Mouse (Mus musculus) intestine, embryonic 16.5 days (tissue): ENCODE results near the gene Gas1. TPM values are rescaled to one million over a fixed set of nuclear protein-coding genes. Genes with fewer than 3 reads are reported as not detected.

Source experiments
- ATAC-seq: fragments of 200-750 bp; cut with Nextera tagmentation; 2 replicates; pipeline ENCODE4 v1.8.0; 2017; ENCODE audit warnings: moderate TSS enrichment, moderate library complexity
- H3K27ac ChIP-seq: fragments of 300-500 bp; sonication (generic); 2 replicates; pipeline ENCODE4 v1.5.1; 2014; ENCODE audit warnings: mild to moderate bottlenecking, low read length
- H3K27me3 ChIP-seq: fragments of 300-500 bp; sonication (generic); replicated peaks from 2 replicates; pipeline ENCODE4 v1.6.1; 2014; ENCODE audit warnings: low read length, control low read depth, mixed read lengths; ENCODE audit not compliant: control insufficient read depth, insufficient read depth
- H3K36me3 ChIP-seq: fragments of 300-500 bp; sonication (generic); 2 replicates; pipeline ENCODE4 v1.6.1; 2014; ENCODE audit warnings: low read length, control low read depth; ENCODE audit not compliant: control insufficient read depth, insufficient read depth
- H3K4me1 ChIP-seq: fragments of 300-500 bp; sonication (generic); 2 replicates; pipeline ENCODE4 v1.6.1; 2014; ENCODE audit warnings: low read length, control low read depth, mixed read lengths; ENCODE audit not compliant: control insufficient read depth, insufficient read depth
- H3K4me2 ChIP-seq: fragments of 300-500 bp; sonication (generic); 2 replicates; pipeline ENCODE4 v1.6.1; 2014; ENCODE audit warnings: low read depth, low read length, control low read depth
- H3K4me3 ChIP-seq: fragments of 300-500 bp; sonication (generic); 2 replicates; pipeline ENCODE4 v1.5.1; 2014; ENCODE audit warnings: mild to moderate bottlenecking, low read length
- H3K9ac ChIP-seq: fragments of 300-500 bp; sonication (generic); 2 replicates; pipeline ENCODE4 v1.6.1; 2014; ENCODE audit warnings: low read depth, low read length
- H3K9me3 ChIP-seq: fragments of 300-500 bp; sonication (generic); 2 replicates; pipeline ENCODE4 v1.6.1; 2016; ENCODE audit warnings: low read length, control low read depth; ENCODE audit not compliant: control insufficient read depth
- WGBS: fragments of 180-500 bp; shearing (Covaris S2); extraction: QIAGEN DNeasy Blood & Tissue Kit; methylation state at CpG from one replicate; pipeline ENCODE4 v1.1.7; 2014; 5-methylcytosine and 5-hydroxymethylcytosine counted together
- polyA plus RNA-seq: library from polyadenylated mRNA; unstranded; fragments of >200 nt; fragmentation: Nextera tagmentation; extraction: Ambion mirVana; gene quantifications from 2 replicates; pipeline ENCODE4 v1.2.1, GENCODE M21; 2015

Gas1 gene
- polyA plus RNA-seq, 1 experiment from 2014 or later = 22.0 TPM

GRCm38 (mm10) chr13:60175490-60176135 lies 1.6 kb downstream of the Gas1 start:
- no peaks in the 10 kb centered on the region for H3K4me1 ChIP-seq
- no peak for ATAC-seq
- peak overlapping the region; percentile 96 for H3K27ac ChIP-seq
- H3K9ac ChIP-seq = peak overlapping the region; percentile 83
- H3K4me3 ChIP-seq = peak overlapping the region; percentile 70
- peak overlapping the region; percentile 94 for H3K4me2 ChIP-seq
- under 1% methylated on average over 59 of the region's 59 CpGs for WGBS
- peaks cover 13% of the 10 kb centered on the region for H3K27me3 ChIP-seq
- H3K9me3 ChIP-seq = no peaks in the 10 kb centered on the region
- no peaks in the 10 kb centered on the region for H3K36me3 ChIP-seq

- peak overlapping the region; percentile 96; the same call in 1 of the 2 replicates for H3K27ac ChIP-seq
- peak overlapping the region; percentile 94 for H3K4me2 ChIP-seq
- no peaks in the 10 kb centered on the region for H3K4me1 ChIP-seq
- H3K27me3 ChIP-seq = peaks cover 13% of the 10 kb centered on the region
- H3K4me3 ChIP-seq = peak overlapping the region; percentile 70
- H3K36me3 ChIP-seq = no peaks in the 10 kb centered on the region
- WGBS = 6% methylated on average over 7 of the region's 7 CpGs
- ATAC-seq = no peak
- H3K9me3 ChIP-seq = no peaks in the 10 kb centered on the region
- H3K9ac ChIP-seq = peak overlapping the region; percentile 83
Measured at GRCm38 (mm10) chr13:60174953-60175352, 2.2 kb downstream of the Gas1 start.

GRCm38 (mm10) chr13:60173591-60174524 lies 3.3 kb downstream of the Gas1 start:
- no peaks in the 10 kb centered on the region for H3K36me3 ChIP-seq
- H3K4me3 ChIP-seq = peak overlapping the region; percentile 40
- peaks cover 17% of the 10 kb centered on the region for H3K27me3 ChIP-seq
- peak overlapping the region; percentile 56 for H3K9ac ChIP-seq
- no peak for ATAC-seq
- no peaks in the 10 kb centered on the region for H3K4me1 ChIP-seq
- H3K27ac ChIP-seq = 0 out of 2 replicates have a peak overlapping the region, but pooled peaks have one; percentile 25
- peak overlapping the region; percentile 46 for H3K4me2 ChIP-seq
- no peaks in the 10 kb centered on the region for H3K9me3 ChIP-seq
- WGBS = 16% methylated on average over 12 of the region's 12 CpGs

GRCm38 (mm10) chr13:60173186-60173585 lies 4.0 kb downstream of the Gas1 start:
- no peak for ATAC-seq
- Histone ChIP-seq H3K27ac (no peak overlapping the region), H3K4me1 (no peaks in the 10 kb centered on the region), H3K27me3 (peaks cover 17% of the 10 kb centered on the region), H3K36me3 (no peaks in the 10 kb centered on the region), H3K4me2 (no peak overlapping the region), H3K9me3 (no peaks in the 10 kb centered on the region), H3K9ac (no peak overlapping the region), H3K4me3 (no peak overlapping the region)
- 4% methylated on average over 3 of the region's 3 CpGs for WGBS

- Histone ChIP-seq H3K36me3 (no peaks in the 10 kb centered on the region), H3K4me2 (no peak overlapping the region), H3K27ac (no peak overlapping the region), H3K4me3 (no peak overlapping the region), H3K9ac (no peak overlapping the region), H3K9me3 (no peaks in the 10 kb centered on the region), H3K27me3 (peaks cover 17% of the 10 kb centered on the region), H3K4me1 (no peaks in the 10 kb centered on the region)
- no peak for ATAC-seq
- 23% methylated on average over 7 of the region's 7 CpGs for WGBS
Measured at GRCm38 (mm10) chr13:60172366-60173017, 4.7 kb downstream of the Gas1 start.

- H3K9ac ChIP-seq = no peak overlapping the region
- H3K4me1 ChIP-seq = no peaks in the 10 kb centered on the region
- no peak overlapping the region for H3K4me3 ChIP-seq
- no peaks in the 10 kb centered on the region for H3K9me3 ChIP-seq
- no peak overlapping the region for H3K4me2 ChIP-seq
- no peak for ATAC-seq
- H3K27ac ChIP-seq = no peak overlapping the region
- WGBS = 84% methylated on average over 8 of the region's 8 CpGs
- peaks cover 17% of the 10 kb centered on the region for H3K27me3 ChIP-seq
- no peaks in the 10 kb centered on the region for H3K36me3 ChIP-seq
Measured at GRCm38 (mm10) chr13:60171781-60172180, 5.4 kb downstream of the Gas1 start.

- Histone ChIP-seq H3K27me3 (peaks cover 17% of the 10 kb centered on the region), H3K36me3 (no peaks in the 10 kb centered on the region), H3K9ac (no peak overlapping the region), H3K4me3 (no peak overlapping the region), H3K27ac (no peak overlapping the region), H3K9me3 (no peaks in the 10 kb centered on the region), H3K4me1 (no peaks in the 10 kb centered on the region), H3K4me2 (no peak overlapping the region)
- WGBS = 70% methylated on average over 21 of the region's 21 CpGs
- no peak for ATAC-seq
Measured at GRCm38 (mm10) chr13:60170898-60171715, 6.1 kb downstream of the Gas1 start.

GRCm38 (mm10) chr13:60169026-60169425 lies 8.1 kb downstream of the Gas1 start:
- Histone ChIP-seq H3K4me3 (no peak overlapping the region), H3K4me2 (no peak overlapping the region), H3K36me3 (no peaks in the 10 kb centered on the region), H3K4me1 (no peaks in the 10 kb centered on the region), H3K27me3 (peaks cover 13% of the 10 kb centered on the region), H3K9me3 (no peaks in the 10 kb centered on the region), H3K9ac (no peak overlapping the region), H3K27ac (no peak overlapping the region)
- ATAC-seq = no peak
- 92% methylated on average over 2 of the region's 2 CpGs for WGBS
